Mouse (Mus musculus) liver, adult 2 months (tissue): ENCODE data around the gene Nos1. TPM values are rescaled to one million over a fixed set of nuclear protein-coding genes. Genes with fewer than 3 reads are reported as not detected.

ENCODE experiments used
- DNase-seq: peaks from one replicate; pipeline ENCODE4 v3.0.0-alpha.2; 2011; ENCODE audit warnings: low read depth, low spot score; ENCODE audit errors: extremely low read depth
- H3K27ac ChIP-seq: fragments of 200-500 bp; replicated peaks from 2 replicates; pipeline ENCODE4 v1.5.1; 2012; ENCODE audit warnings: low read depth, mild to moderate bottlenecking, control low read depth, inconsistent platforms, low read length; ENCODE audit not compliant: insufficient read depth
- H3K27me3 ChIP-seq: fragments of 200-500 bp; 2 replicates; pipeline ENCODE4 v1.6.1; 2012; ENCODE audit warnings: mild to moderate bottlenecking, moderate library complexity, low read length, inconsistent platforms; ENCODE audit not compliant: control insufficient read depth, insufficient read depth
- H3K36me3 ChIP-seq: fragments of 200-500 bp; 2 replicates; pipeline ENCODE4 v1.6.1; 2012; ENCODE audit warnings: low read length, inconsistent platforms; ENCODE audit not compliant: control insufficient read depth, insufficient read depth
- H3K4me1 ChIP-seq: fragments of 200-500 bp; 2 replicates; pipeline ENCODE4 v1.6.1; 2011; ENCODE audit warnings: low read length; ENCODE audit not compliant: control insufficient read depth, insufficient read depth
- H3K4me3 ChIP-seq: fragments of 200-500 bp; 2 replicates; pipeline ENCODE4 v1.5.1; 2011; ENCODE audit warnings: low read depth, mild to moderate bottlenecking, control low read depth, low read length, moderate library complexity; ENCODE audit not compliant: insufficient read depth
- H3K79me2 ChIP-seq: fragments of 200-500 bp; 2 replicates; pipeline ENCODE4 v1.6.1; 2012; ENCODE audit warnings: inconsistent platforms, mild to moderate bottlenecking, low read length, moderate library complexity; ENCODE audit not compliant: control insufficient read depth, insufficient read depth
- H3K9ac ChIP-seq: fragments of 200-500 bp; 2 replicates; pipeline ENCODE4 v1.6.1; 2012; ENCODE audit warnings: low read depth, mild to moderate bottlenecking, control low read depth, inconsistent platforms, low read length
- CTCF ChIP-seq: fragments of 200-500 bp; IDR thresholded peaks from 2 replicates; pipeline ENCODE4 v1.5.1; 2011; ENCODE audit warnings: low read depth, low read length, control low read depth
- POLR2A ChIP-seq: fragments of 200-500 bp; IDR thresholded peaks from 2 replicates; pipeline ENCODE4 v1.6.1; 2011; ENCODE audit warnings: low read length, control low read depth; ENCODE audit not compliant: insufficient read depth; ENCODE audit errors: extremely low read depth
- WGBS: fragments of 180-500 bp; shearing (Covaris S2); methylation state at CpG from one replicate; pipeline ENCODE4 v1.1.7; 2018; 5-methylcytosine and 5-hydroxymethylcytosine counted together
- polyA plus RNA-seq: library from polyadenylated mRNA; depleted of rRNA; stranded (reverse); fragments of >200 nt; gene quantifications from 2 replicates; pipeline ENCODE4 v1.2.3, GENCODE M21; 2012
- total RNA-seq: library from RNA; depleted of rRNA; stranded (reverse); fragments of >200 nt; gene quantifications from 2 replicates; pipeline ENCODE4 v1.2.3, GENCODE M21; 2014

The Nos1 gene
- total and polyA plus RNA-seq, 2 experiments: 0.05 to 0.09 TPM

- no peak overlapping the region for H3K27ac ChIP-seq
These were observed 186.8 kb downstream of the Nos1 start for GRCm38 (mm10) chr5:117967659-117968069.

GRCm38 (mm10) chr5:117969681-117970427, 189.0 kb downstream of the Nos1 start:
- peaks cover 3% of the 10 kb centered on the region; the same call in 1 of the 2 replicates for H3K4me1 ChIP-seq
- H3K36me3 ChIP-seq: no peaks in the 10 kb centered on the region
- WGBS: 71% methylated on average over 10 of the region's 10 CpGs
- 0 out of 2 replicates have a peak overlapping the region, but pooled peaks have one; percentile 3 for H3K27ac ChIP-seq
- DNase-seq: peak; percentile 65
- TF ChIP-seq CTCF (no peak), POLR2A (no peak)
- H3K27me3 ChIP-seq: no peaks in the 10 kb centered on the region
- H3K4me3 ChIP-seq: no peak overlapping the region
- no peaks in the 10 kb centered on the region for H3K79me2 ChIP-seq
- H3K9ac ChIP-seq: no peak overlapping the region

More at GRCm38 (mm10) chr5:117967659-117968069, 186.8 kb downstream of the Nos1 start:
- no peaks in the 10 kb centered on the region for H3K79me2 ChIP-seq
- WGBS: 28% methylated on average over 4 of the region's 4 CpGs
- no peak for DNase-seq
- no peaks in the 10 kb centered on the region for H3K27me3 ChIP-seq
- no peak overlapping the region for H3K4me3 ChIP-seq
- H3K36me3 ChIP-seq: no peaks in the 10 kb centered on the region
- no peak overlapping the region for H3K9ac ChIP-seq
- H3K4me1 ChIP-seq: peaks cover 3% of the 10 kb centered on the region; the same call in 1 of the 2 replicates
- TF ChIP-seq POLR2A: no peak
- TF ChIP-seq CTCF: no peak

GRCm38 (mm10) chr5:117976263-117976656, 195.4 kb downstream of the Nos1 start:
- H3K9ac ChIP-seq: no peak overlapping the region

GRCm38 (mm10) chr5:117976657-117977500, 196.0 kb downstream of the Nos1 start, which contains the start of gene Fbxo21:
Fbxo21 (plus strand) TSS chr5:117976730.
- Histone ChIP-seq H3K27ac (peak within 1 kb of the TSS; percentile 81), H3K36me3 (peaks cover 11% of the 10 kb centered on the region; the same call in 1 of the 2 replicates), H3K27me3 (no peaks in the 10 kb centered on the region), H3K4me3 (peak within 1 kb of the TSS; percentile 99), H3K4me1 (peaks cover 29% of the 10 kb centered on the region), H3K79me2 (peaks cover 14% of the 10 kb centered on the region), H3K9ac (peak within 1 kb of the TSS; percentile 99)
- under 1% methylated on average over 88 of the region's 88 CpGs for WGBS
- no peak for TF ChIP-seq CTCF
- TF ChIP-seq POLR2A: peak; percentile 94
- peak; percentile 78 for DNase-seq

More at GRCm38 (mm10) chr5:117976263-117976656, 195.4 kb downstream of the Nos1 start:
- 24% methylated on average over 19 of the region's 19 CpGs for WGBS
- Histone ChIP-seq H3K79me2 (peaks cover 12% of the 10 kb centered on the region), H3K36me3 (peaks cover 8% of the 10 kb centered on the region; the same call in 1 of the 2 replicates), H3K27me3 (no peaks in the 10 kb centered on the region), H3K27ac (no peak overlapping the region), H3K4me3 (no peak overlapping the region; the same call in none of the 2 replicates), H3K4me1 (peaks cover 25% of the 10 kb centered on the region)
- DNase-seq: no peak
- TF ChIP-seq CTCF: no peak

- H3K4me1 ChIP-seq: peaks cover 29% of the 10 kb centered on the region
- DNase-seq: no peak
- TF ChIP-seq CTCF (no peak), POLR2A (no peak)
- H3K9ac ChIP-seq: peak overlapping the region; percentile 99
- H3K27me3 ChIP-seq: no peaks in the 10 kb centered on the region
- peaks cover 14% of the 10 kb centered on the region; the same call in 1 of the 2 replicates for H3K36me3 ChIP-seq
- 6% methylated on average over 30 of the region's 30 CpGs for WGBS
- peak overlapping the region; percentile 90 for H3K27ac ChIP-seq
- H3K79me2 ChIP-seq: peaks cover 14% of the 10 kb centered on the region
- peak overlapping the region; percentile 99 for H3K4me3 ChIP-seq
These were observed 196.8 kb downstream of the Nos1 start for GRCm38 (mm10) chr5:117977501-117978158.
